Comparison of ENCODE assay signal across 18 mouse cellular contexts in the genomic region with DNA sequence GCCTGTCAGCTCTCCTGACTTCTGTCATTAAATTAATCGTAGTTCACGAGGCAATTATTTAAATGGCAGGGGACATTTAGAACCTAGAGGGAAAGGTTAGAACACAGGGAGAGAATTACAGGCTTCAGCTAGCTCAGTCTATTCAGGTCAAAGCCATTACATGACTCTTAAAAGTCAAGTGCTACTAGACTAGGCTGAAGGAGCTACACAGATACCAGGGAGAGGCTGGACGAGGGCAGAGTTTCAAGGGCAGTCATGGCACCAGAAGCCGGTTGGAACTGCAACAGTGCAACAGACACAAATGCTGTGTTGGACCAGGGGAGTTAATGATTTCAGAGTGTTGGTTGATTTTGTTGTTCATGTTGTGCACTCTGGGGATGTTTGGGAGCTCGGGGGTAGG.
"Had no signal": no experiment of that assay in that cellular context is flagged by ENCODE, and none has a peak within 500 bp of the region (broad histone marks: within the 10 kb centered on the region; RNA-seq: fewer than 3 reads in every experiment).

No protein-coding gene starts in this region.

- DNase-seq: midbrain, embryonic 14.5 days; retina, postnatal 1 day; right cerebral cortex, adult 18-20 months; right cerebral cortex, postnatal 25 days; right cerebral cortex, postnatal 4 days; spleen, adult 18-20 months; thymus, adult 18-20 months; thymus, postnatal 14 days; thymus, postnatal 36 days had no signal

- H3K9ac ChIP-seq: liver, embryonic 12.5 days; liver, embryonic 14.5 days; lung, embryonic 15.5 days; midbrain, embryonic 12.5 days; neural tube, embryonic 13.5 days; neural tube, embryonic 15.5 days had no signal

- H3K27me3 ChIP-seq: liver, embryonic 12.5 days; lung, embryonic 15.5 days; midbrain, embryonic 12.5 days; neural tube, embryonic 13.5 days; neural tube, embryonic 15.5 days had no signal

- H3K4me3 ChIP-seq: liver, embryonic 12.5 days; lung, embryonic 15.5 days; midbrain, embryonic 10.5 days; midbrain, embryonic 12.5 days; myocyte; neural tube, embryonic 13.5 days; neural tube, embryonic 15.5 days had no signal

- ATAC-seq: liver, embryonic 12.5 days; midbrain, embryonic 16.5 days had no signal

- H3K9me3 ChIP-seq: liver, embryonic 12.5 days; lung, embryonic 15.5 days; midbrain, embryonic 10.5 days; midbrain, embryonic 12.5 days; neural tube, embryonic 13.5 days; neural tube, embryonic 15.5 days had no signal

- H3K36me3 ChIP-seq: liver, embryonic 12.5 days; lung, embryonic 15.5 days; midbrain, embryonic 10.5 days; midbrain, embryonic 12.5 days; neural tube, embryonic 13.5 days; neural tube, embryonic 15.5 days had no signal

- H3K4me1 ChIP-seq: liver, embryonic 12.5 days; lung, embryonic 15.5 days; midbrain, embryonic 10.5 days; midbrain, embryonic 12.5 days had no signal

- H3K27ac ChIP-seq: liver, embryonic 12.5 days; liver, embryonic 14.5 days; lung, embryonic 15.5 days; midbrain, embryonic 10.5 days; midbrain, embryonic 12.5 days; neural tube, embryonic 13.5 days; neural tube, embryonic 15.5 days had no signal

- H3K4me2 ChIP-seq: liver, embryonic 12.5 days; lung, embryonic 15.5 days; midbrain, embryonic 12.5 days; neural tube, embryonic 13.5 days; neural tube, embryonic 15.5 days had no signal
